Mouse (Mus musculus): ENCODE data around the gene Dnah8.

GRCm38 (mm10) chr17:30882206-30882605, 258.1 kb downstream of the Dnah8 start:
- TF ChIP-seq CTCF (IDR thresholded peaks at IDR 0.05; ENCODE audit: extremely low read depth, insufficient read depth, low read length) (no peak), POLR2A (IDR thresholded peaks at IDR 0.05; ENCODE audit: extremely low read depth, insufficient read depth, low read length) (no peak)
